Mouse (Mus musculus): Measurements from ENCODE around the gene Olfr589. TPM values are rescaled to one million over a fixed set of nuclear protein-coding genes. Genes with fewer than 3 reads are reported as not detected.

Olfr589 gene
- polyA plus RNA-seq (2021; fragmentation: Nextera tagmentation): not detected in 2 replicates
- long read RNA-seq, experiment 1: 0 reads
- long read RNA-seq, experiment 2: 0 reads

GRCm38 (mm10) chr7:103156256-103156655 is at the start of gene Olfr589:
Gene Olfr589 (minus strand): TSS chr7:103156356.

GRCm38 (mm10) chr7:103184503-103184902 is 28.3 kb upstream of the Olfr589 start, which contains the start of gene Olfr592:
Gene Olfr592 (plus strand): TSS chr7:103184803.

GRCm38 (mm10) chr7:103178240-103178639 is 22.1 kb upstream of the Olfr589 start, which contains the start of gene Olfr591:
Gene Olfr591 (minus strand): TSS chr7:103178340.

GRCm38 (mm10) chr7:103140579-103140978 is 15.6 kb downstream of the Olfr589 start, which contains the start of gene Olfr588-ps1:
Gene Olfr588-ps1 (plus strand): TSS chr7:103140879.

GRCm38 (mm10) chr7:103125538-103125937 is 30.6 kb downstream of the Olfr589 start, which contains the start of gene Olfr586:
Gene Olfr586 (minus strand): TSS chr7:103125638.

Other genes starting within 250 kb of the Olfr589 start
- not detected in 2 replicates for gene Olfr571, start 238.8 kb downstream of the Olfr589 start, polyA plus RNA-seq (2021; fragmentation: Nextera tagmentation)
- not detected in 2 replicates for gene Olfr572, start 231.9 kb downstream of the Olfr589 start, polyA plus RNA-seq (2021; fragmentation: Nextera tagmentation)
- not detected in 2 replicates for gene Olfr573-ps1, start 213.8 kb downstream of the Olfr589 start, polyA plus RNA-seq (2021; fragmentation: Nextera tagmentation)
- gene Olfr574, start 207.9 kb downstream of the Olfr589 start, polyA plus RNA-seq (2021; fragmentation: Nextera tagmentation): not detected in 2 replicates
- 0.11 TPM in 1 of 2 replicates, not detected in the other for gene Olfr575, start 197.6 kb downstream of the Olfr589 start, polyA plus RNA-seq (2021; fragmentation: Nextera tagmentation)
- not detected in 2 replicates for gene Olfr576, start 193.7 kb downstream of the Olfr589 start, polyA plus RNA-seq (2021; fragmentation: Nextera tagmentation)
- gene Olfr577, start 180.4 kb downstream of the Olfr589 start, polyA plus RNA-seq (2021; fragmentation: Nextera tagmentation): not detected in 2 replicates
- gene Olfr578, start 167.0 kb downstream of the Olfr589 start, polyA plus RNA-seq (2021; fragmentation: Nextera tagmentation): not detected in 2 replicates
- not detected in 2 replicates for gene Olfr582, start 118.3 kb downstream of the Olfr589 start, polyA plus RNA-seq (2021; fragmentation: Nextera tagmentation)
- not detected in 2 replicates for gene Olfr583, start 105.1 kb downstream of the Olfr589 start, polyA plus RNA-seq (2021; fragmentation: Nextera tagmentation)
- gene Olfr584, start 74.5 kb downstream of the Olfr589 start, polyA plus RNA-seq (2021; fragmentation: Nextera tagmentation): not detected in 2 replicates
- gene Olfr585, start 58.6 kb downstream of the Olfr589 start, polyA plus RNA-seq (2021; fragmentation: Nextera tagmentation): not detected in 2 replicates
- gene Olfr586, start 30.7 kb downstream of the Olfr589 start, polyA plus RNA-seq (2021; fragmentation: Nextera tagmentation): not detected in 2 replicates
- not detected in 2 replicates for gene Olfr588-ps1, start 15.5 kb downstream of the Olfr589 start, polyA plus RNA-seq (2021; fragmentation: Nextera tagmentation)
- gene Olfr591, start 22.0 kb upstream of the Olfr589 start, polyA plus RNA-seq (2021; fragmentation: Nextera tagmentation): not detected in 2 replicates
- gene Olfr592, start 28.4 kb upstream of the Olfr589 start, polyA plus RNA-seq (2021; fragmentation: Nextera tagmentation): not detected in 2 replicates
- not detected in 2 replicates for gene Olfr593, start 55.5 kb upstream of the Olfr589 start, polyA plus RNA-seq (2021; fragmentation: Nextera tagmentation)
- not detected in 2 replicates for gene Olfr594, start 60.6 kb upstream of the Olfr589 start, polyA plus RNA-seq (2021; fragmentation: Nextera tagmentation)
- not detected in 2 replicates for gene Usp17ld, start 96.1 kb upstream of the Olfr589 start, polyA plus RNA-seq (2021; fragmentation: Nextera tagmentation)
- not detected in 2 replicates for gene Olfr596, start 149.3 kb upstream of the Olfr589 start, polyA plus RNA-seq (2021; fragmentation: Nextera tagmentation)
- not detected in 2 replicates for gene Olfr597, start 160.0 kb upstream of the Olfr589 start, polyA plus RNA-seq (2021; fragmentation: Nextera tagmentation)
- not detected in 2 replicates for gene Olfr598, start 167.2 kb upstream of the Olfr589 start, polyA plus RNA-seq (2021; fragmentation: Nextera tagmentation)
- gene Olfr599, start 179.6 kb upstream of the Olfr589 start, polyA plus RNA-seq (2021; fragmentation: Nextera tagmentation): not detected in 2 replicates
- not detected in 2 replicates for gene Olfr600, start 193.3 kb upstream of the Olfr589 start, polyA plus RNA-seq (2021; fragmentation: Nextera tagmentation)
- gene Olfr601, start 206.3 kb upstream of the Olfr589 start, polyA plus RNA-seq (2021; fragmentation: Nextera tagmentation): not detected in 2 replicates
- gene Olfr603, start 229.8 kb upstream of the Olfr589 start, polyA plus RNA-seq (2021; fragmentation: Nextera tagmentation): not detected in 2 replicates